Mouse (Mus musculus) heart, postnatal 0 days (tissue): Measurements from ENCODE around the gene Rhot2.

Experiments
- CTCF ChIP-seq: IDR thresholded peaks from 2 replicates; pipeline ENCODE4 v1.5.1; 2016; ENCODE audit warnings: antibody characterized with exemption, control low read depth, low read depth
- EP300 ChIP-seq: IDR thresholded peaks from 2 replicates; pipeline ENCODE4 v1.6.1; 2016; ENCODE audit warnings: antibody characterized with exemption, low read depth

DNA sequence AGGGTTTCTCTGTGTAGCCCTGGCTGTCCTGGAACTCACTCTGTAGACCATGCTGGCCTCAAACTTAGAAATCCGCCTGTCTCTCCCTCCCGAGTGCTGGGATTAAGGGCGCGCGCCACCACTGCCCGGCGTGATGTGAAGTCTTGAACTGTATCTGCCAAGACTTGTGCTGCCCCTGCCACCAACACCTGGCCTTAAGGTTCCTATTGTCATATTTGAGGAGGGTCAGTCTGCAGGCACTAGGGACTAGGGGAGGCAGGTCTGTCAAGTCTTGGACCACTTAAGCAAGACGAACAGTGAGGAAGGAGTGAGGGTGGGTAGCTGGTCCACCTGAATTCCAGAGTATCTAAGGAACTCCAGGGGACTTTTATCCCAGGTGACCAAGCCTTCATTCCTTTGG is 24.8 kb upstream of the Rhot2 start:
- TF ChIP-seq CTCF (no peak), EP300 (no peak)
